Mouse (Mus musculus): ENCODE measurements at regions not wholly inside any gene's neighbourhood (a gene's known extent, or its start where the extent isn't known, plus 50 kb on each side); places are given as distances from the start of the nearest gene placed in this dataset.

- Histone ChIP-seq H3K4me1 (ENCODE audit: control insufficient read depth in 1 of 2, insufficient read depth in 2 of 2) (peaks cover 4 to 34% of the 10 kb centered on the region in 2 experiments; a peak in 3 of 4 replicates), H3K4me3 (replicated peaks in 1 of 3; ENCODE audit: low read depth in 2 of 3, low read length in 2 of 3, poor library complexity in 1 of 3) (no peak overlapping the region), H3K27me3 (replicated peaks) (no peaks in the 10 kb centered on the region), H3K9ac (ENCODE audit: insufficient read depth, low read depth) (no peak overlapping the region), H3K4me2 (ENCODE audit: insufficient read depth, low read depth, poor library complexity, severe bottlenecking) (no peak overlapping the region), H3K36me3 (replicated peaks in 1 of 2; ENCODE audit: control insufficient read depth in 1 of 2, insufficient read depth in 1 of 2, low read length in 1 of 2) (no peaks in the 10 kb centered on the region), H3K79me2 (replicated peaks; ENCODE audit: control insufficient read depth, extremely low read depth, insufficient read depth, poor library complexity, severe bottlenecking) (no peaks in the 10 kb centered on the region), H3K9me3 (replicated peaks; ENCODE audit: low read length) (no peaks in the 10 kb centered on the region), H3K27ac (ENCODE audit: insufficient read depth, low read depth) (no peak overlapping the region)
- dilution Hi-C loops (cut with MboI; ENCODE audit: extremely low pct_ligation_motif_present, extremely low pct_unique_long_range_greater_than_20kb, low sequenced_read_pairs) (no loop called here), in situ Hi-C loops (cut with MboI; ENCODE audit: low pct_ligation_motif_present, low pct_unique_long_range_greater_than_20kb, low sequenced_read_pairs) (no loop called here)
- no peak for DNase-seq (ENCODE audit: extremely low read depth)
- TF ChIP-seq RCOR1 (conservative IDR thresholded peaks at IDR 0.05; ENCODE audit: low read depth, low read length) = no peak
- no peak for TF ChIP-seq MAZ (IDR thresholded peaks at IDR 0.05; ENCODE audit: low read depth, low read length)
- TF ChIP-seq EP300 (IDR thresholded peaks at IDR 0.05; ENCODE audit: low read length) = no peak
- TF ChIP-seq PAX5 (IDR thresholded peaks at IDR 0.05; ENCODE audit: low read length) = no peak
- TF ChIP-seq JUND (conservative IDR thresholded peaks at IDR 0.05; ENCODE audit: low read depth, low read length) = no peak
These were observed 524.8 kb upstream of the Pappa start for GRCm38 (mm10) chr4:64599222-64599621.

GRCm38 (mm10) chr4:64622771-64623170, 501.2 kb upstream of the Pappa start:
- dilution Hi-C loops (cut with MboI; ENCODE audit: extremely low pct_ligation_motif_present, extremely low pct_unique_long_range_greater_than_20kb, low sequenced_read_pairs) (no loop called here), in situ Hi-C loops (cut with MboI; ENCODE audit: low pct_ligation_motif_present, low pct_unique_long_range_greater_than_20kb, low sequenced_read_pairs) (no loop called here)
- H3K27ac ChIP-seq (ENCODE audit: insufficient read depth, low read depth) = no peak overlapping the region
- no peaks in the 10 kb centered on the region for H3K9me3 ChIP-seq (replicated peaks; ENCODE audit: low read length)
- H3K9ac ChIP-seq (ENCODE audit: insufficient read depth, low read depth) = no peak overlapping the region
- H3K4me1 ChIP-seq (ENCODE audit: control insufficient read depth in 1 of 2, insufficient read depth in 2 of 2) = no peaks in the 10 kb centered on the region
- no peaks in the 10 kb centered on the region for H3K27me3 ChIP-seq (replicated peaks)
- H3K79me2 ChIP-seq (replicated peaks; ENCODE audit: control insufficient read depth, extremely low read depth, insufficient read depth, poor library complexity, severe bottlenecking) = no peaks in the 10 kb centered on the region
- H3K36me3 ChIP-seq (replicated peaks in 1 of 2; ENCODE audit: control insufficient read depth in 1 of 2, insufficient read depth in 1 of 2, low read length in 1 of 2) = no peaks in the 10 kb centered on the region
- no peak for TF ChIP-seq ZKSCAN1 (IDR thresholded peaks at IDR 0.05; ENCODE audit: borderline replicate concordance, low read depth, low read length)
- TF ChIP-seq MAFK (IDR thresholded peaks at IDR 0.05; ENCODE audit: insufficient replicate concordance, low read length) = no peak
- no peak for TF ChIP-seq CHD2 (IDR thresholded peaks at IDR 0.05; ENCODE audit: low read length)
- TF ChIP-seq BHLHE40 (IDR thresholded peaks at IDR 0.05; ENCODE audit: low read depth, low read length) = no peak
- TF ChIP-seq POLR2A (IDR thresholded peaks at IDR 0.05; ENCODE audit: low read depth, low read length) = no peak
- TF ChIP-seq POLR2AphosphoS2 (IDR thresholded peaks at IDR 0.05; ENCODE audit: low read depth, low read length) = no peak
- no peak for TF ChIP-seq SIN3A (IDR thresholded peaks at IDR 0.05; ENCODE audit: low read length)
- no peak for TF ChIP-seq MAX (IDR thresholded peaks at IDR 0.05; ENCODE audit: low read length)
- no peak for TF ChIP-seq USF1 (IDR thresholded peaks at IDR 0.05; ENCODE audit: low read depth, low read length)
- no peak for TF ChIP-seq JUND (conservative IDR thresholded peaks at IDR 0.05; ENCODE audit: low read depth, low read length)
- no peak for TF ChIP-seq SMC3 (IDR thresholded peaks at IDR 0.05; ENCODE audit: low read depth, low read length)
- no peak overlapping the region for H3K4me3 ChIP-seq (replicated peaks in 1 of 3; ENCODE audit: low read depth in 2 of 3, low read length in 2 of 3, poor library complexity in 1 of 3)
- DNase-seq (ENCODE audit: extremely low read depth) = no peak
- no peak overlapping the region for H3K4me2 ChIP-seq (ENCODE audit: insufficient read depth, low read depth, poor library complexity, severe bottlenecking)

- in situ Hi-C loops (cut with MboI; ENCODE audit: low pct_ligation_motif_present, low pct_unique_long_range_greater_than_20kb, low sequenced_read_pairs) (no loop called here), dilution Hi-C loops (cut with MboI; ENCODE audit: extremely low pct_ligation_motif_present, extremely low pct_unique_long_range_greater_than_20kb, low sequenced_read_pairs) (no loop called here)
- no peak for TF ChIP-seq CHD2 (IDR thresholded peaks at IDR 0.05; ENCODE audit: low read length)
- TF ChIP-seq NELFE (IDR thresholded peaks at IDR 0.05; ENCODE audit: low read depth, low read length) = no peak
- TF ChIP-seq SIN3A (IDR thresholded peaks at IDR 0.05; ENCODE audit: low read length) = no peak
- TF ChIP-seq EP300 (IDR thresholded peaks at IDR 0.05; ENCODE audit: low read length) = no peak
- no peak for TF ChIP-seq JUND (conservative IDR thresholded peaks at IDR 0.05; ENCODE audit: low read depth, low read length)
- TF ChIP-seq BHLHE40 (IDR thresholded peaks at IDR 0.05; ENCODE audit: low read depth, low read length) = no peak
These were observed 491.8 kb upstream of the Pappa start for GRCm38 (mm10) chr4:64632189-64632588.

More at GRCm38 (mm10) chr4:64632189-64632588, 491.8 kb upstream of the Pappa start:
- H3K4me1 ChIP-seq (ENCODE audit: control insufficient read depth in 1 of 2, insufficient read depth in 2 of 2) = no peaks in the 10 kb centered on the region
- no peak overlapping the region for H3K27ac ChIP-seq (ENCODE audit: insufficient read depth, low read depth)
- no peaks in the 10 kb centered on the region for H3K27me3 ChIP-seq (replicated peaks)
- H3K9ac ChIP-seq (ENCODE audit: insufficient read depth, low read depth) = no peak overlapping the region
- no peaks in the 10 kb centered on the region for H3K9me3 ChIP-seq (replicated peaks; ENCODE audit: low read length)
- H3K79me2 ChIP-seq (replicated peaks; ENCODE audit: control insufficient read depth, extremely low read depth, insufficient read depth, poor library complexity, severe bottlenecking) = no peaks in the 10 kb centered on the region
- H3K4me3 ChIP-seq (replicated peaks in 1 of 3; ENCODE audit: low read depth in 2 of 3, low read length in 2 of 3, poor library complexity in 1 of 3) = no peak overlapping the region
- no peak overlapping the region for H3K4me2 ChIP-seq (ENCODE audit: insufficient read depth, low read depth, poor library complexity, severe bottlenecking)
- no peaks in the 10 kb centered on the region for H3K36me3 ChIP-seq (replicated peaks in 1 of 2; ENCODE audit: control insufficient read depth in 1 of 2, insufficient read depth in 1 of 2, low read length in 1 of 2)
- DNase-seq (ENCODE audit: extremely low read depth) = no peak
